Mouse (Mus musculus): ENCODE results near the gene Sar1a.

Gene Sar1a

DNA sequence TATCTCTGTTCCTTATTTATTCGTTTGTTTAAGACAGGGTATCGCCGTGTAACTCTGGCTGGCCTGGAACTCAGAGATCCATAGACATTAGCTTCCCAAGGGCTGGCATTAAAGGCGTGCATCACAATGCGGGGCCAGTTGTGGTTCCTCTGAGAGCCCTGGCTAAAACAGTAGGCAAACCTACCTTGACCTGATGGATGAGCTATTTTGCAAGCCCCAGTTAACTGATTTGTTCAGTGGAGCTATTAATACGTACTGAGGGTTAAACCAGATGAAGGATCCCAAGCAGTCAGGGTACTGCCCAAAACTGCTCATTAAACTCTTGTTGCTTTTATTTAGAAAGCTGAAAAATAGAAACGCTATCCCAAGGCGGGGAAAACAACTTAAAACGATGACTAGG lies 554 bp upstream of the Sar1a start:
- no peak for DNase-seq (ENCODE audit: low spot score in 2 of 2)

DNA sequence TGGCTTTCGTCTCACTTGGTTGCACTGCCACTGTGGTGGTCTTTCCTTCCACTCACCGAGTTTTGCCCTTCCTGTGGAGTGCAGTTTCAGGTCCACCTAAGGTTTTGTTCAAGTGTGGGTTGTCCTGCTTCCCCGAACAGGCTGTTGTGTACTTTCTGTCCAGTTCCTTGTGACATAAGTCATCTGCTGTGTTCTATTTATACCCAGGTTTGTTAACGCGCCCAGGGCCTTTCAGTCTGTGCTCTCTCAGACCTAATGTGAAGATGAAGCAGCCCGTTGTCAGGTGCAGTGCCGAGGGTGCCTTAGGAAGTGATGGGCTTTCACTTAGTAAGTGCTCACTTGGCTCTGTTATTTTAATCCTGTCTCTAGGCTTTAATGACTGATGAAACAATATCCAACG lies 9.3 kb downstream of the Sar1a start:
- DNase-seq (ENCODE audit: low spot score in 2 of 2), result no peak

DNA sequence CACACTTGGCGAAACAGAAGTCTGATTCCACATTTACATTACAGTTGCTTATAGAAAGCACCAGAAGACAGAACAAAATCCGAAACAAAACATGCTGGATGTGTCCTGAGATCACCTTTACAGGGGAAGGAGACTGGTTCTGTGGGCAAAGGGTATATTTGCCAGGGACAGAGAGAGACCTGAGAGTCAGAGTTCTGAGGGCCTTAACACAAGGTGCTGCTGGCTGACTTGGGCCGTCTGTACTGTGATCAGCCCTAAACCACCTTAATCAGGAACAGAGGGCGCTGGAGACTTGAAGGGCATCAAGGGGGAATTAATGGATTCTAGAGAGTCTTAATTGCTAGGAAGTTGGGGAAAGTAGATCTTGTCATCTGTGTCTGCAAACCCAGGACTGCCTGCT lies 13.5 kb downstream of the Sar1a start:
- no peak for DNase-seq (ENCODE audit: low spot score in 2 of 2)

DNA sequence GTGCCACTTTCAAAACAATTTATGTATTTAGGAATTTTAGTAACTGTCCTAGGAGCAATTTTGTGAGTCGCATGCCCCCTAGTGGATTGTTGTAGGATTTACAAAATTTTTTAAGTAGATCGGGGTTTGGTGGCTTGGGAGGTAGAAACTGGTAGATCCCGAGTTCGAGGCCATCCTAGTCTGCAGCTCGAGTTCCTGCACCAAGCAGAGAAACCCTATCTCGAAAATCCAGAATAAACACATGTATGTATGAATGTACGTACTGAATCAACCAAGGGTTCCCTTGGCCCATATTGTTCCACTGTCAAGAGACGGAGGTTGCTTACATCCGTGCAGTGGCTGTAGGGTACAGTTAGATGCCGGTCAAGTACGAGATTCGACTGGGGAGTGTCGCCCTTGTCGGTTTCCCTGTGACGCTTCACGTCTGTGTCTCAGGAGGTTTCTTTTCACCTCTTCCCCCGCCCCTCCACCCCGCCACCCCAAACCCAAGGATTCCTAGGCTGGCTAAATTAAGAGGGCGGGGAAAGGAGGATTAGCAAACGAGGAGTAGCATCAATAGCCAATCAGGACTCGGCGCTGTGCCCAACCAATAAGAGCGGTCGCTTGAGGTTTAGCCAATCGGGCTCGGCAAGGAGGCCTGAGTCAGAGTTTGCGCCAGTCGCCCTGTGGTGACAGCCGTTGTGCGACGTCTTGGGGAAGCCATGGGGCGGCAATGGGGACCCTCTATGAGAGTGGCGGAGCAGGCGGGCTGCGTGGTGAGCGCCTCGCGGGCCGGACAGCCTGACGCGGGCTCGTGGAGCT lies 15.0 kb downstream of the Sar1a start, which contains the start of gene Tysnd1:
Tysnd1 (plus strand) TSS at position 645 of the 801 bp plus-strand sequence.
- peak; percentile 97 to 98 for DNase-seq (ENCODE audit: low spot score in 2 of 2)

DNA sequence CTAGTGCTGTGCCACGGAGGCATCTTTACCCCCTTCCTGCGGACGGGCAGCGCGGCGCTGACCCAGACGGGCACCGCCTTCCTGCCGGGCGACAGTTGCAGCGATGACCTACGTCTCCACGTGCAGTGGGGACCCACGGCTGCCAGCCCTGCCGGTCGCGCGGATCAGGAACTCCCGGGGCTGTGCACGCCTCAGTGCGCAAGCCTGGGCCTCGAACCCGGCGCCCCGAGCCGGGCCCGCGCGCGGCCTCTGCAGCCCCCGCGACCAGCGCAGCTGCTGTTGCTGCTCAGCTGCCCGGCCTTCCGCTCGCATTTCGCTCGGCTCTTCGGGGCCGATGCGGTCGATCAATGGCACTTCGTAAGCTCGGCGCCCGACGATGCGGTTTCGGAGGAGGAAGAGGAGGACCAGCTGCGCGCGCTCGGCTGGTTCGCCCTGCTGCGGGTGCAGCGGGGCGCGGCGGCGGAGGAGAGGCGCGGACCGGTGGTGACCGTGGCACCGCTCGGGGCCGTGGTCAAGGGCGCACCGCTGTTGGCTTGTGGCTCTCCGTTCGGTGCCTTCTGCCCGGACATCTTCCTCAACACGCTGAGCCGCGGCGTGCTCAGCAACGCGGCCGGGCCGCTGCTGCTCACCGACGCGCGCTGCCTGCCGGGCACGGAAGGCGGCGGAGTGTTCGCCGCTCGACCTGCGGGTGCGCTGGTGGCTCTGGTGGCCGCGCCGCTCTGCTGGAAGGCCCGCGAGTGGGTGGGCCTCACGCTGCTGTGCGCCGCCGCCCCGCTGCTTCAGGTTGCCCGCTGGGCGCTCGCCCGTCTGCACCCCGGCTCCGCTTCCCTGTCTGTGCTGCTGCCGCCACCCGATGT lies 15.8 kb downstream of the Sar1a start:
- DNase-seq (ENCODE audit: low spot score in 2 of 2), result no peak

DNA sequence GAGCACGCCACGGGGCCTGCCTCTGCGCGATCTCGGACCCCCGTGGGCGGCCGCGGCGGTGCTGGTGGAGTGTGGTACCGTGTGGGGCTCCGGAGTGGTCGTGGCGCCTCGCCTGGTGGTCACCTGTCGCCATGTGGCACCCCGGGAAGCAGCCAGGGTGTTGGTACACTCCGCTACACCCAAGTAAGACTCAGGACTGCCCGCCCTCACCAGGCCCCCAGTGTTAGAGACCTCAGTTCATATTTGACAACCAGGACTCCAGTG lies 16.4 kb downstream of the Sar1a start:
- no peak for DNase-seq (ENCODE audit: low spot score in 2 of 2)

DNA sequence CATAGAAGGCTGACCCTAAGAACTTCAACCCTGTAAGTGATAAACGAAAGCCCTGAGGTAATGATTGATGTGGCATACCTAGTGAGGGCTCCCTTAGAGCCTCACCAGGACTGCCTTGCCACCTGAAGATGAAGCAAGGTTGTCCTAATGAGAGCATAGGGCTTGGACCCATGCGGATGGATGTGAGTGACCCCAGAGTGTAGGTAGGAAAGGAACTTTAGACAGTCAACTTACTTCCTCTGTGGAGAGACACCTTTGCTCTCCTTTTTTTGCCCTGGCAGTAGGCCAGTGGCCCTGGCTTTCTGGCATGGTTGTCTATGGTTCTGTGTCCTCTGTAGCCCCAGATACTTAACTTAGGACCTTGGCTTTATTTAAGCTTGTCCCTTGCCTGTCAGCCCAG lies 16.9 kb downstream of the Sar1a start:
- no peak for DNase-seq (ENCODE audit: low spot score in 2 of 2)

DNA sequence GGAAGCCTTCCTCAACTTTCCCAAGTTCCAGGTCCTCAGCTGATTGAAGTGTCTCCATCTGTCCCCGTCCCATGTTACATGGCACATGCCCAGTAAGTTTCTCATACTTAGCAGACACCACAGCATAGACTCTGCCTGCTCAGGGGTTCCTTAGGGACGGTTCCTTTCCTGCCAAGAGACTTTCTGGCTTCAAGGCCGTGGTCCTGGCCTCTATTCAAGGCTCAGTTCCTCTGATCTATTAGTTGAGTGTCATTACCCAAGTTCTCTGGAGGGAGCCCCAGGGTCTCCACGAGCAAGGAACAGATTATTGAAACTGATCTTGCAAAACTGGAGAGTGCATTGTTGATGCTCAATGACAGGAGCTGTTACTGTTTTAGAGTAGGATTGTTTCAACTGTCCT lies 24.6 kb downstream of the Sar1a start:
- no peak for DNase-seq (ENCODE audit: low spot score in 2 of 2)

DNA sequence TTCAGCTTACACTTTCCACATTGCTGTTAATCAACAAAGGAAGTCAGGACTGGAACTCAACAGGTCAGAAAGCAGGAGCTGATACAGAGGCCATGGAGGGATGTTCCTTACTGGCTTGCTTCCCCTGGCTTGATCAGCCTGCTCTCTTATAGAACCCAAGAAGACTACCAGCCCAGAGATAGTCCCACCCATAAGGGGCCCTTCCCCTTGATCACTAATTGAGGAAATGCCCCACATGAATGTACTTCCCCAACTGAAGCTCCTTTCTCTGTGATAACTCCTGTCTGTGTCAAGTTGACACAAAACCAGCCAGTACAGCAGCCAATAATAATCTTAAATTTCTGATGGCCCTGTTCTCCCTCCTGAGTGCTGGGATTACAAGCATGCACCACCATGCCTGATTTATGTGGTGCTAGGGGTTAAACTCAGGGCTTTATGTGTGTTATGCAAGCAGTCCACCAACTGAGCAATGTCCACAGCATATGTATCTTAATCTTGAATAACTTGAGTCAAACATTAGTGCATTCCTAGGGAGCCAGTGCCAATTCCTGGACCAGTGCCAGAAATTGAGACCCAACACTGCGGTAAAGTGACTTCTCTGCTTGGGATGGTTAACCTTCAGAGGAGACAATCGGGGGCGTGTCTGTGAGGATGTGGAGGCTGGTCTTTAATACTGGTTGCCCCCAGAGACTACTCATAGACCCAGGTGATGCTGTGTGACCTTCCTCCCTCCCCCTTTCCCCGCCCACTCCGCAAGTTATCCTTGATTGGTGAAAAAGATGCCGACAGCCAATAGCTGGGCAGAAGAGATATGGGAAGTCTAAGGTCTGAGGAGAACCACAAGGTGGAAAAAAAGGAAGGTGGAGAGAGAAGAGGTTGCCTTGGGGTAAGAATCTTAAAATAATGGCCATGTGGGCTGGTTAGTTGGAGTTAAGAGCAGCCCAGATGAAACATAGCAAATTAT lies 26.6 kb downstream of the Sar1a start:
- no peak for DNase-seq (ENCODE audit: low spot score in 2 of 2)

DNA sequence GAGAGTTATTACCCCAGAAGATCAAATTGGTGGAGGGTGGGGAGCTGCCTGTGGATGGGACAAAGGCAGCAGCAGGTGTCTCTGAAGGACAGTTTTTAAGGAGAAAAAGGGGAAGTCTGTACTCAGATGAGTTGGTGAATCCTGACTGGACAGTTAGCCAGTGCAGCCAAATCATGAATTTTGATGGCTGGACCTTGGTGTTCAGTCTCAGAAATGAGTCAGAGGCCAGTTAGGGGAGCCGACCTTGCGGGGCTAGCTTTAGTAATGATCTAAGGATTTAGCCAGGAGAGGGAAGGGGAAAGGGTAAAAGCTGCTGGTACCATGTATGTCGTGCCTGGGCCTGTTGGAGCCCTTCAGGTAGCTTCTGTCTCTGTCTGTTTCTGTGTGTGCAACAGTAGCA lies 33.5 kb downstream of the Sar1a start:
- no peak for DNase-seq (ENCODE audit: low spot score in 2 of 2)

DNA sequence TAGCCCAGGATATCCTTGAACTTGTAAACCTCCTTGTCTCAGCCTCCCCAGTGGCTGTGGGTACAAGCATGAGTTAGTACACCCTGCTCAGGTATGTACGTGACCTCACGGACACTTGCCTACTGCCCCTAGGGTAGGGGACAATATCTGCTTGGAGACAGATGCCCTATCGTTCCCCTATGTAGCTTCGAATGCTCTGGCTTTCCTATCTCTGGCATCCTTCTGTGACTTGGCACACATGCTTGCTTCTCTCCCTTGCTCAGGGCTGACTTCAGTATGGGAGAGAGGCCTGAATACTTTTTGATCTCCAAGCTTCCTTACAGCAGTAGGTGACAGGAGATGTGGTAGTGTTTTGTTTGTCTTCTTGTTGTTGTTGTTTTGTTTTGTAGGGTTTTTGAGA lies 34.0 kb downstream of the Sar1a start:
- no peak for DNase-seq (ENCODE audit: low spot score in 2 of 2)

DNA sequence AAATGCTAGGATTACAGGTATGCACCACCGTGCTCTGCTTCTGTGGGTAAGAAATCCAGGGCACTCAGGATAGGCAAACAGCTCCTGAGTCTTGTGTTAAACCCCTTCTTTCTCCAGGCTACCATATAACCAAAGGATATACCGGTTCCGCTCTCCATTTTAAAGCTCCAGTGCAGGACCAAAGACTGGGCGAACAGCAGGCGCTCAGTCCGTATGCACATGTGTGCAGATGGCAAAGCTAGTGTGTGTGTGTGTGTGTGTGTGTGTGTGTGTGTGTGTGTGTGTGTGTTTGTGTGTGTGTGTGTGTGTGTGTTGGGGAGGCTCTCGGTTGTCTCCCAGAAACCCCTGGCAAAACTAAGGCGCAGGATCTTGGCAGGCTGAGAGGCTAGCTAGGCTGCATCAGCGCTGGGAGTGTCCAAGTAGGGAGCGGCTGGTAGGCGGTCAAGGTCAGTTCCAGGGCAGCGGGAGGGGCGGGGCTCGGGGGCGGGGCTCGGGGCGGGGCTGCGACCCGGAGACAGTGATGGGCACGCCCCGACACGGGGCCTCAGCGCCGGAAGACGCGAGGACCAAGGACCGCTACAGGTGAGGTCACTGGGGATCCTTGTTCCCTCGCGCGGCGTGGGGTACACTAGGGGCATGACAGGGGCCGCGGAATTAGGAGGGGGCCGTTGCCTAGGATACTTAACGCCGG lies 34.8 kb downstream of the Sar1a start, which contains the start of gene Aifm2:
Aifm2 (plus strand) TSS at position 493 of the 691 bp plus-strand sequence.
- DNase-seq (ENCODE audit: low spot score in 2 of 2), result no peak

DNA sequence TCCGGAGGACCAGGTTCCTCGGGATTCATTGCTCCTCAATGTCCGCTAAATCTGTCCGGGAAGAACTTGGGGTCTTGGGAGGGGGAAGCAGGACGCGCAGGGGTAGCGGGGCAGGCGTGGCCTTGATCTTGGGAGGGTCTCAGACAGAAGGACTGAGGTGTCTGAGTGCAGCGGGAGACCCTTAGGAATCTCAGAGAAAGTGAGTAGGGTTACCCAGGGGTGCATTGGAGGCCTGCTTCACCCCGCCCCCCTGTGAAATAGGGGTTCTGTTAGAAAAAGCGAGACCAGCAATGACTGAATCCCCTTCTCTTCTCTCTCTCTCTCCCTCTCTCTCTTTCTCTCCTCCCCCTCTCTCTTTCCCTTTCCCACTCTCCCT lies 35.4 kb downstream of the Sar1a start:
- no peak for DNase-seq (ENCODE audit: low spot score in 2 of 2)

DNA sequence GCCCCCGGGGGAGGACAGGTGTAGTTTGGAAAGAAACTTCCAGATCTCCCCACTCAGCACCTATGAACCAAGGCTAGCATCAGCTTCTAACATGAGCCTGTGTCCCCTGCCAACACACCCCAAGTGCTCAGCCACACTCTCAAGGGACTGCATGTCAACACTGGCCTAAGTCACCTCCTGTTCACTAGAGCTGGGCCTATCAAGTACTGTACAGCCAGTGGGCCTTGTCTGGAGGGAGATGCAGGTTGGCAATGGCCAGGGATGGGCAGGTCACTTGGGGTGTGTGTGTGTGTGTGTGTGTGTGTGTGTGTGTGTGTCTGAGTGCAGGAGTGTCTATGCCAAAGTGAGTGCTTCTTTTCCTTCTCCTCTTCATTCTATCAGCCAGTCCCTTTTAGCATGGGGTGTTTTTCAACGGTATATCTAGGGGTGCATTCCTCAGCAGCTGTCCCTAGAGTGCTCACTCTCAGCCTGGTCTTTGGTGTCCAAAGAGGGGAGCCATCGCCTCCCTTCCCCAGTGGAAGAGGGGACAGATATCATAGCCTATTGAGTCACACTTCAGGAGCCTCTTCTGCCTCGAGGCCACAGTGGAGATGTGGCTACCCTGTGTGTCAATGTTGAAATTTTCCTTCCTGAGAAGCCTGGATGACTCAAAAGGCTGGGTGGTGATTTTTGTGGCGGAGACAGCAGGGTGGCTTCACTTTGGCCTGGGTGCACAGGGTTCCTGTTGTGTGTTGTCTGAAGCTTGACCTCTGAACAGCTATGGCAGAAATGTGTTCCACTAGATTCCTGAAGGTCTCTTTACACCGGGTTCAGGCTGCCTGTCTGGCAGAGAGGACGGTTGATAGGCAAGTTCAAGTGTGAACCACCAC lies 36.1 kb downstream of the Sar1a start:
- no peak for DNase-seq (ENCODE audit: low spot score in 2 of 2)

DNA sequence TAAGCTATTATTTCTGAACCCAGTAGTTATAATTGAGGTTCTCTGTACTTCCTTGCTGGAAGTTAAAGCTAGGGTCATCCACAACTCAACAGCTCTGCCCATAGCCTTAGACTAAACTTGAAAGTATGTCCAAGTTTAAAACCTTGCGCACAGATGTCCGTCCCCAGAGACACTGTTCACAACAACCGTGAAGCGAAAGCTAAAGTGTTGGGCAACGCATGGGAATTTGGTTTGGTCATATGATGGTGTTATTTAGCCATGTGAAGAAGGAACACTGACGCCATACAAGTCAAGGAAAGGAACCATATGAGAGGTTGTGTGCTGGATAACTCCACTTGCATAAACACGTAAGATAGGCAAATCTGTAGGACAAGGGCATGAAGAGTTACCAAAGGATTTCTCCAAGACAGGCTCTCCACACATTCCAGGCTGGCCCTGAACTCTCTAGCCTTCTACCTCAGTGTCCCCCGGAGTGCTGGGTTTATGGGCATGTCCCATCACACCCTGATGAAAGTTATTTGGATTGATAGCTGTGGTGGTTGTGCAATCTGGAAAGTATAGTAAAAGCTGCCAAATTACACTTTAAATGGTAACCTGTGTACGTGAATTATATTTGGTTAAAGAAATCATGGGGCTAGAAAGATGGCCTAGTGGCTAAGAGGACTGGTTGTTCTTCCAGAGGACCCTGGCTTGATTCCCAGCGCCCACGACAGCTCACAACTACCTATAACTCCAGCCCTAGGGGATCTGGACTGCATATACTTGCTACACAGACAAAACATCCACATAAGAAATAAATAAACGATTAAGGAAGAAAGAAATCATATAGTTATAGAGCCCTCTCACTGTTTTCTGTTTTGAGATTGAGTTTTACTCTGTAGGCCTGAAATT lies 37.6 kb downstream of the Sar1a start:
- no peak for DNase-seq (ENCODE audit: low spot score in 2 of 2)

DNA sequence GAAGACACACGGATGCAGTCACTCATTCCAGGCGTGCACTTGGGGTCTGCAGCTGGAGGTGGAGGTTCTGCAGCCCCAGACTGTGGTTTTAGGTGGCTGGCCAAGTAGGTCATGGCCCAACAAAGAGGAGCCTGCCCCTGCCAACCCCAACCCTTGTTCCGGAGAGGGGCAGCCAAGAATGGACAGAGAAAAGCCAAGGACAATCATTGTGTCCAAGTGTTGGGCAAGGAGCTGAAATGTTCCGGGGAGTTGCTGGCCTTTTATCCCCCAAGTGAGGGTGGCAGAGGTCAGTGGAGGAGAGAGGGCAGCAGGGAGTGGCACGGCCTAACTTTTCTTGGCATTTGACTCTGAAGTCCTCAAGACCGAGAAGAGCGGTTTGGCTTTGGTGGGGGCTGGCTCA lies 40.2 kb downstream of the Sar1a start:
- DNase-seq (ENCODE audit: low spot score in 2 of 2), result no peak

DNA sequence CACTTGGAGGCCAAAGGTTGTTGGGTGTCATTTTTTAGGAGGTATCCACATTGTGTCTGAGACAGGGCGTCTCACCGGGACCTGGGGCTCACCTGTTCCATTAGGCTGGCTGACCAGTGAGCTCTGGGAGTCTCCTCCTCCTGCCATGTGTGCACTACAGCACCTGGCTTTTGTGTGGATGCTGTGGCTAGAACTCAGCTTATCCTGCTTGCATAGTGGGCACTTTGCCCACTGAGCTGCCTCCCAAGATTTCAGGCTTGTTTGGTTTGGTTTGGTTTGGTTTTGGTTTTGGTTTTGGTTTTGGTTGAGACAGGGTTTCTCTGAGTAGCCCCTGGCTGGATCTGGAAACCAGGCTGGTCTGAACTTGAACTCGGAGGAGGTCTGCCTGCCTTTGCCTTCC lies 42.1 kb downstream of the Sar1a start:
- no peak for DNase-seq (ENCODE audit: low spot score in 2 of 2)

DNA sequence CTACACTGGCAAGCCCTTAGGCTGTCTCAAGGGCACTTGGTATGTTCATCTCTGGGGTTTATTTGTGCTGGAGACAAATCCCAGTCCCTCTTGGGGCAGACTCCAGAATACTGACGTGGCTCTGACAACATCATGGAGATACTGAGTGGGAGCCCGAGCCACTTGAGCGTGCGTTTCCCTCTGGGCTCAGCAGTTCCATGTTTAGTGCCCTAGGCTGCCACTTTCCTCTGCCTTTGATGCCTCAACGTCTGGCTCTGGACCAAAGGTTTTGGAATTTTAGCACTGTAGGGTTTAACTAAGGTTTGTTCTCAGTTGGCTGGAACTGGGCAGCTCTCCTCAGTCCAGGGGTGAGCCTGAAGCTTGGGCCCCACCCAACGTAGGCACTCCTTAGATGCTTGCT lies 43.2 kb downstream of the Sar1a start:
- DNase-seq (ENCODE audit: low spot score in 2 of 2), result no peak

DNA sequence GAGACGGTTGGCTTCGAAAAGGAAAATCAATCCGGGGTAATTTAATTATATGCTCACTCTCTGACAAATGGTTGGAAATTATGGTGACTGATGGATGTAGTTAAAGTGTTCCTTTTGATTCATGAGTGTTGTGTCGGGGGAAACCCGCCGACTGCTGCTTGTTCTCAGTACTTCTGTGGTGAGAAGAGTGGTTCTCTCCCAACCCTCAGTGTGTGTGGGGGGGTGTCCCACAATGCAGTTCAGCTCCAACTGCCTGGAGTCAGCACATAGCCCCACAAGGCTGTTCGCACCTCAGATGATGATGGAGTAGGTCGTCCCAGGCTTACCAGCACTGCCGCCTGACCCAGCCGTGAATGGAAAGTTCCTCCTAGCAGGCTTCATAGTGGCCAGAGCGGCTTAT lies 49.1 kb downstream of the Sar1a start:
- DNase-seq (ENCODE audit: low spot score in 2 of 2), result peak; percentile 21 to 26

DNA sequence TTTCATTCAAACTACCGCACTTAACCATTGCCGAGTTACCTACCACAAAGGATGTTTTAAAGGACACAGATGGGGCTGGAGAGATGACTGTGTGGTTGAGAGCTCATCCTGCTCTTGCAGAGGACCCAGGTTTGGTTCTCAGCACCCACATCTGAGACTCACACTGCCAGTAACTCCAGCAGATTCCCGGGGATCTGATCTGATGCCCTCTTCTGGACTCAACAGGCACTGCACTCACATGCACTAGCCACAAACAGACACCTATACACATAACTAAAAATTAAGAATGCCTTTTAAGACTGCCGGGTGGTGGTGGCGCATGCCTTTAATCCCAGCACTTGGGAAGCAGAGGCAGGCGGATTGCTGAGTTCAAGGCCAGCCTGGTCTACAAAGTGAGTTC lies 50.1 kb downstream of the Sar1a start:
- DNase-seq (ENCODE audit: low spot score in 2 of 2), result no peak
